Mouse (Mus musculus) ovary, postnatal 14 days (tissue): ENCODE data around the gene Elob.

ENCODE experiments used
- DNase-seq: peaks from one replicate; pipeline ENCODE4 v3.0.0; 2022; ENCODE audit warnings: low spot score

Gene Elob

DNA sequence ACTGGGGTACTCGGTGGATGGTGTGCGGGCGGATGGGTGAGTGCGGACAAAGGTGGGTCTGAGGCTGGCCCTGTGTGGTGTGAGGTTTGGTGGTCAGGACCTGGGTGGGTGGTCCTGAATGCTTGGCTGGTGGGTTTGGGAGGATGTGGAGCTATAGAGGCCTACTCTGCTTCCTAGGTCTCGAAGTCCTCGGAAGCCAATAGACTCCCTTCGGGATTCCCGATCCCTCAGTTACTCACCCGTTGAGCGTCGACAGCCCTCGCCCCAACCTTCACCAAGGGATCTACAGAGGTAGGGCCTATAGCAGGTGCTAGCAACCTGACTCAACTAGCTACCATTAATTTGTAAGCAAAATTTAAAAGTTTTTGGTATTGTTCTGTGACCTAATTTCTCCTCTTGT is 5.3 kb downstream of the Elob start:
- DNase-seq: no peak

DNA sequence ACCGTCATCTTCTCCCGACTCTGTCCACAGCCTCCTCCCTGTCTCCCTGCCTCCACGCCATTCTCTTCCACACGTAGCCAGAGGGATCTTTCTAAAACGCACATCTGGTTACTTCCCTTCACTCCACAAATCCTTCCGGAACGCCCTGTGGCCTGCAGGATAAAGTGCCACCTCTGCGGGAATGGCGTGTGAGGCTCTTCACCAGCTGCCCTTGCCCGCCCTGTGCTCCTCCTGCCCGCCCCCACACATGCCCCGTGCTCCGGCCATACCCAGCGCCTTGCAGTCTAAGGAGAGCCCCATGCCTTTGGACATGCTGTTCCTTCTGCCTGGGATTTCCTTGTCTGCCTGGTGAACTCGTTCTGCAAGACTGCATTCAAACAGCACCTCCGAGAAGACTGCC is 5.9 kb downstream of the Elob start:
- DNase-seq: no peak

DNA sequence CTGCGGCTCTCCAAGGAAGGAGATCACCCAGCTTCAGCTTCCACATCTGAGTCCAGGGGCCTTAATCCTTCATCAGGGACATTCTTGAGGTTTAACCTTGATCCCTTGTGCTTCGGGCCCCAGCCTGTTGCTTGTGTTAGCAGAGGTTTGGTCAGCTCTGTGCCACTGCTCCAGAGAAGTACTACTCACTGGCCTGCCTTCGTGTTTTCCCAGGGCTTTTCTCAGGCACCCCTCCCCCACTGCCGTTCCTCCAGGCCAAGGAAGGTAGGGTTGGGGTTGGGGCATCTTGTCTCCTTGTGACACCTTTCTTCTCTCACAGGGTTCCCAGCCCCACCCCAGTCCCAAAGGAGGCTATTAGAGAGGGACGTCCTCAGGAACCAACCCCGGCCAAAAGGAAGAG is 6.8 kb downstream of the Elob start:
- no peak for DNase-seq

DNA sequence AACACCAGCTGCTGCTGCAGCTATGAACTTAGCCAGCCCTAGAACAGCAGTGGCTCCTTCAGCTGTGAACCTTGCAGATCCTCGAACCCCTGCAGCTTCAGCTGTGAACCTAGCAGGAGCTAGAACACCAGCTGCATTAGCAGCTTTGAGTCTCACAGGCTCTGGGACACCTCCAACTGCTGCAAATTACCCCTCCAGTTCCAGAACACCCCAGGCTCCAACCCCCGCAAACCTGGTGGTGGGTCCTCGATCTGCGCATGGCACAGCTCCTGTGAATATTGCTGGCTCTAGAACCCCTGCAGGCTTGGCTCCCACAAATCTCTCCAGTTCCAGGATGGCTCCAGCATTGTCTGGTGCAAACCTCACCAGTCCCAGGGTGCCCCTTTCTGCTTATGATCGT is 8.2 kb downstream of the Elob start:
- no peak for DNase-seq

DNA sequence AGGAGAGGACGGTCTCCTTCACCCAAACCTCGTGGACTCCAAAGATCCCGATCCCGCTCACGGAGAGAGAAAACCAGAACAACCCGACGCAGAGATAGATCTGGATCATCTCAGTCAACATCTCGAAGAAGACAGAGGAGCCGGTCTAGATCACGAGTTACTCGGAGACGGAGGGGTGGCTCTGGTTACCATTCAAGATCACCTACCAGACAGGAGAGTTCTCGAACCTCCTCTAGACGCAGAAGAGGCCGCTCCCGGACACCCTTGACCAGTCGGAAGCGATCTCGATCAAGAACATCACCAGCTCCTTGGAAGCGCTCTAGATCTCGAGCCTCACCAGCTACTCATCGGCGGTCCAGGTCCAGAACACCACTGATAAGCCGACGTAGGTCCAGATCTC is 9.7 kb downstream of the Elob start:
- DNase-seq: no peak

DNA sequence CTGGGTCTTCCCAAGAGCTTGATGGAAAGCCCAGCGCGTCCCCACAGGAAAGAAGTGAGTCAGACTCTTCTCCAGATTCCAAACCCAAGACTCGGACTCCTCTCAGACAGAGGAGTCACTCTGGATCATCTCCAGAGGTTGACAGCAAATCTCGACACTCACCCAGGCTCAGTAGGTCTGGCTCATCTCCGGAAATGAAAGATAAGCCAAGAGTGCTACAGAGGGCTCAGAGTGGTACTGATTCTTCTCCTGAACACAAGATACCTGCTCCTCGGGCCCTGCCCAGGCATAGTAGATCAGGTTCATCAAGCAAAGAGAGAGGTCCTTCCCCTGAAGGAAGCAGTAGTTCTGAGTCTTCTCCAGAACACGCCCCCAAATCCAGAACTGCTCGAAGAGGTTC is 10.4 kb downstream of the Elob start:
- DNase-seq: no peak

DNA sequence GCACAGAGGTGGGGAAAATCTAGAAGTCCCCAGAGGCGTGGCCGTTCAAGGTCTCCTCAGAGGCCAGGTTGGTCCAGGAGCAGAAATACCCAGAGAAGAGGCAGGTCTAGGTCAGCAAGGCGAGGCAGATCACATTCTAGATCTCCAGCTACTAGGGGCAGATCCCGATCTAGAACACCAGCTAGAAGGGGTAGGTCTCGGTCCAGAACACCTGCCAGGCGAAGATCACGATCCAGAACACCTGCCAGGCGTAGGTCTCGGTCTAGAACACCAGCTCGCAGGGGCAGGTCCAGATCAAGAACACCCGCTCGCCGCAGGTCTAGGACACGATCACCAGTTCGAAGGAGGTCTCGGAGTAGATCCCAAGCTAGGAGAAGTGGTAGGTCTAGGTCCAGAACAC is 13.3 kb downstream of the Elob start:
- DNase-seq: no peak

DNA sequence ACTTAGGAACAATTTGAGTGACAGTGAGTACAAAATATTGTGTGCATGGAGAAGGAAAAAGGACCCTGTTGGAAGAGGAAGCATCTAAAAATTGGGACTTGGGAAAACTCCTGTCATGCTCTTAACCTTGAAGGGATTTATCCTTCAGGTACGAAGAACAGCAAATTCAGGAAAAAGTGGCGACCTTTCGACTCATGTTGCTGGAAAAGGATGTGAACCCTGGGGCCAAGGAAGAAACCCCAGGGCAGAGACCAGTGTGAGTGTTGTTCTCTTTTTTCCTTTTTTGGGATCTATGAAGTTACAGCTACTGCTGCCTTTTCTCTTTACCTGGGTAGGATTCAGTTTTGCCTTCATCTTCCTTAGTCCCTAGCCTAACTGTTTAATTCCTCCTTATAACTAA is 21.0 kb downstream of the Elob start:
- DNase-seq: no peak

DNA sequence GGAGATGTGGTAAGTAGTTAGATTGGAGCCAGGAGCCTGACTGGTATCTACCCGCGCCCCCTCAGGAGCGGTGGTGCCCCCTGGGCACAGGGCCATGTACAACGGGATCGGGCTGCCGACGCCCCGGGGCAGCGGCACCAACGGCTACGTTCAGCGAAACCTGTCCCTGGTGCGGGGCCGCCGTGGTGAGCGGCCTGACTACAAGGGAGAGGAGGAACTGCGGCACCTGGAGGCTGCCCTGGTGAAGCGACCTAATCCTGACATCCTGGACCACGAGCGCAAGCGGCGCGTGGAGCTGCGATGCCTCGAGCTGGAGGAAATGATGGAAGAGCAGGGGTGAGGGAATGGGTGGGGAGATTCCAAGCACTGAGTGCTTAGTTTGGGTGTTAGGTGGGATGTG is 22.1 kb downstream of the Elob start:
- DNase-seq: no peak

DNA sequence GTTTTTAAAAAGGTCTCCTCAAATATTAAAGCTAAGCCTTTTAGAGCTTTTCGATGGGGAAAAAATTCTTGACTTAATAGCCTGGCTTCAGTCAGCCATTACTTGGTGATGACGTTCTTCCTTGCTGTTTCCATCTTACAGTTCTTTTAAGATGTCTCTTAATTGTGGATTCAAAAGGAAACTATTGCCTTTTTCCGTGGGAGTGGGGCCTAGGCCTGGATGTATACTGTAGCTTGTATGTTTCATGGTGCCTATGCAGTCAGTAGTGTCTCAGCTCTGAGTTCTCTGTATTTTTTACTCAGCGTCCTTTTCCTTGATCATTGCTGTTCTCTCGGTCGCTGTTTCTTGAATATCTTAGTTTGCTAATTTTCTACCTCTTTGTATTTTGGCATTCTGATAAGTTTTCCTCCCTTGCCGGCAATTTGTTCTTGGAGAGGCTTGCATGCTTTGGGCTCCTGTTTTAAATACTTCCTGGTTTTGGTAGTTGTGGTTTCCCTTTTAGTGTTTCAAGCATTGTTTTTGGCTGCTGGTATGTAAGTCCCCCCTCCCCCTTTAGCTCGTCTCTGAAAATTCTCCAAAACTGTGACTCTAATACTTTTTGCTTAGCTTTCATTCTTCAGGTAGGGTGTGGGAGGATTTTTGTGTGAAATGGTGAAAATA is 24.4 kb downstream of the Elob start:
- DNase-seq: no peak

DNA sequence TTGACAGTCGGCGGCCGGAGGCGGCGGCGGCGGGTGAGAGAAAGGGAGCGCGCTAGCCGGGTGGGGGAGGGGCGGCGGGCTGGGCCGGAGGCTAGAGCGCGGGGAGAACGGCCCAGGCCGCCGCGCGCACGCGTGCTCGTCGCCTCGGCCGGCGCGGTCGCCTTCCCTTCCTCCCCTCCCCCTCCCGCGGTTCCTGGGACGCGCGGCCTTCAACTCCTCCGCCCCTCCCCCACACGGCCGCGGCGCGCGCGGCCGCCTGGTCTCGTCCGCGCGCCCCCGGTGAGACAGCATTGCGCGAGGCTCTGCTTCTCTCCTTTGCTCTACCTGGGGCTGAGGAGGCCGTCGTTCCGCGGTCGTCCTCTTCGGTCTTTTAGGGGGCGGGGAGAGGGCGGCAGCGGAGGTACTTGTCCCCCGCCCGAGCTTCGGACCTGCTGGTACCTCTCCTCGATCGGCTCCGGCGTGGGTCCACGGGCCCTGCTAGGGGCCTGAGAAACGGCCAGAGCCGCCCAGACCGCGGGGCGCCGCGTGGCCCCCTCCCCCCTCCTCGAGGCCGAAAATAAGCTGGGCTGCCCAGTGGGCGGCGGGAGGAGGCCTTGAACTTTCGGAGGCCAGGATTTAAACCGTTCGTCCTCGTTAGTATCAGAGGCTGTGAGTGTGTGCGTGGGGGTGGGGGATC is 25.4 kb downstream of the Elob start:
- DNase-seq: peak; percentile 52

DNA sequence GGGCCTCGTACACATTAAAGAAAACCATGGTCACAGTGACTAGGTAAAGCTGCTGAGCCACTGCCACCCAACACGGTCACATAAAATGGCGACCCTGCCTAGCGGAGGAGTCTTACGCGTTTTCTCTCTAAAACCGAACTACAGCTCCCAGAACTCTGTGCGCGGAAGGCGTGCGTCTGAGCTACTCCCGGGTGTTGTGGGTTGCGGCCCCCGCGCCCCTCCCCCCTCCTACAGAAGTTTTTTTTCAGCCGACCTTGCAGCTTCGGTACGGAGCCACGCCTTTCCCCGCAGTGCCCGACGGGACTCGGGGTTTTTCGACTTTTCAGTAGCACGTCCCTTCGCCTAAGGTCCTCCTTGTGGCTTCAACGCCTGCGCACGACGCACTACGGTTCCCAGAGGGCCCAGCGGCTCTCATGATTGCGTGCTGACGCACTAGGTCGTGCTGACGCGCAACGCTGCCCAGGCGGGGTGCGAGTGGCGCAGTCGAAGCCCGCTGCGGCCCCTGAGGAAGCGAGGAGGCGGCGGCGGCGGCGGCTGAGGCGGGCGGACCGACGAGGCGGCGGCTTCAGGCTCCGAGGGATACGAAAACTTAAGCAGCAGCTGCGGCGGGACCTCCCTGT is 26.1 kb downstream of the Elob start:
- peak; percentile 86 for DNase-seq

DNA sequence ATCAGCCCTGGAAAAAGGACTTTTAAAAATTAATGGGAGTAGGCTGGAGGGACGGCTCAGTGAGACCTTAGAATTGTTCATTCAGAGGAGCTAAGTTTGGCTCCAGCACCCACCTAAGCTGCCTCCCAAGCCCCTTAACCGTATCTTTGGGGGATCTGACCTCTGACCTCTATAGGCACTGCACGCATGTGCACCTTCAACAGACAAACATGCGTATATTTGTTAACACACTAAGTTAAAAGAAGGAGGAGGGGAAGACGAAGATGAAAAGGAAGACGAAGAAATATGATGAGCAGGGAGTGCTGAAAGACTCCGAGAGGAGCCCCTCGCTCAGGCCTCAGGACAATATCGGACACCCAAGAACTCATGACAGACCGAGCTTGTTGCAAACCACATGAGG is 27.3 kb downstream of the Elob start:
- DNase-seq: no peak

DNA sequence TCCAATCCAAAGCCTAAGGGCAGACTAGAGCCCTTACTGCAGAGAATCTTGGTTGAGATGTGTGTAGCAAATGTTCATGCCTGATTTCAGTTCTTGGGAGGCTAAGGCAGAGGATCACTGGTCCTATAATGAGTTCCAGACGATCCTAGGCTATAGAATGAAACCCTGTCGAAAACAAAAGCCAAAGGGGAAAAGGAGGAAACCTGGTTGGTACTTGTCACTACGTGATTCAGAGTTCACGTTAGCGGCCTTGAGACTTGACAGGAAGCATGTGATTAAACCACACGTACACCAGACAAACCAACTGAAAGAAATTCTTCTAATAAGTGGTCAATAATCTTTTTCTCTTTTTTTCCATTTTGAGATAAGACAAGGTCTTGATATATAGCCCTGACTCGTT is 31.6 kb downstream of the Elob start:
- DNase-seq: no peak

DNA sequence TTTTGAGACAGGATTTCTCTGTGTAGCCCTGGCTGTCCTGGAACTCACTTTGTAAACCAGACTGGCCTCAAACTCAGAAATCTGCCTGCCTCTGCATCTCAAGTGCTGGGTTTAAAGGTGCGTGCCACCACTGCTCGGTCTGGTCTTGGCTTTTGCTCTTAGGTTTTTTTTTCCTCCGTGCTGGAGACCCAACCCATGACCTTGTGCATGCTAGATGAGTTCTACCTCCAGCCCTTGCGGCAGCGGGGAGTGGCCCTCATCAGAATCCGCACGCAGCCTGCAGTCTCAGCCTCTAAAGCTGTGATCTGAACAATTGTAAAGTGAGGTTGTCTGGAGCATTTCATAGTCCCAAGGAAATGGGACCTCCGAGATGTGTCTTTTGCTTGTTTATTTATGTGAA is 33.6 kb downstream of the Elob start:
- no peak for DNase-seq

DNA sequence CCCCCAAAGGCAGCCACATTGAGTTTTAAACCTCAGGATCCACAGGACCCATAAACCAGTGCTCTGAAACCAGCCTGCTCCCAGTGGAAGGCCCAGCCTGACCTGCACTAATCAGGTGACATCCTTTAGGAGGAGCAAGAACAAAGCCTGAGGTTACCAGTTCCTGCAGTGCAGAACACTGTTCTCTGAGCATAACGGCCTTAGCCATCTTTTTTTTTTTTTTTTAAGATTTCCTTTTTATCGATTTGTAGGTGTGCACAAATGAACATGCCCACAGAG is 37.9 kb downstream of the Elob start:
- DNase-seq: no peak

DNA sequence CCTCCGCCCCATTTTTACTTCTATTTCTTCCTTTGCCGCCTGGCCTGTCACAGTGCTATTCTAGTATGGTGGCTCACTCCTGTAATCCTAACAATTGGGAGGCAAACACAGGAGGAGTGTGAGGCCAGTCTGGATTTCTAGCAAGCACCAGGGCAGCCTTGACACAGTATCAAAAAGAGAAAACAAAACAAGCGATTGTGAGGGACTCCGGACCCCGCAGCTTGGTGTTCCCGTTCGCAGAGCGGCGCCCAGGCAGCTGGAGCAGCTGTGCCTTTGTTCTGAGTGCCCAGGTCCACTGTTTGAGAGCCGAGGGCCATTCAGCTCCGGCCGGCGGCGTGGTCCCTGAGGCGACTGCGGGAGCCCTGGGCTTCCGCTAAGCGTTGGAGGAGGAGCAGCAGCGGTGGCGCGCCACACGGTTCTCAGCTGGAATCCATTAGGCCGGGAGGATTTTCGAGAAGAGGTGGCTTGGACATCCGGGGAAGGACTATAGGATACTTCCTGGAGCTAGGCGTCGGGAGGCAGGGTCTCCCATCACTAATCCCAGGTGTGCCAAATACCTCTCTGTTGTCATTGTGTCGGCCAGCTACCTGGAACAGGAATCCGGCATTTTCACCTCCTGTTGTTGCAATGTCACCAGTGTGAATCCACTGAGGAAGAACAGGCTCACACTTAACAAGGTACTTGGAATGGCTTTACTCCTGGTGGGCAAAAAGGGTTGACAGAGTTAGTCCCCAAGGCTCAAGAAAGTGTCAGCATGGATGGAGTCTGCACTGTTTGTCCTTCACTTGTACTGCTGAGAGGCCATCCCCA is 38.5 kb downstream of the Elob start, which contains the start of gene Srrm2:
Gene Srrm2, plus strand, starts transcription at position 264 of the 810 bp plus-strand sequence.
- peak; percentile 52 for DNase-seq

DNA sequence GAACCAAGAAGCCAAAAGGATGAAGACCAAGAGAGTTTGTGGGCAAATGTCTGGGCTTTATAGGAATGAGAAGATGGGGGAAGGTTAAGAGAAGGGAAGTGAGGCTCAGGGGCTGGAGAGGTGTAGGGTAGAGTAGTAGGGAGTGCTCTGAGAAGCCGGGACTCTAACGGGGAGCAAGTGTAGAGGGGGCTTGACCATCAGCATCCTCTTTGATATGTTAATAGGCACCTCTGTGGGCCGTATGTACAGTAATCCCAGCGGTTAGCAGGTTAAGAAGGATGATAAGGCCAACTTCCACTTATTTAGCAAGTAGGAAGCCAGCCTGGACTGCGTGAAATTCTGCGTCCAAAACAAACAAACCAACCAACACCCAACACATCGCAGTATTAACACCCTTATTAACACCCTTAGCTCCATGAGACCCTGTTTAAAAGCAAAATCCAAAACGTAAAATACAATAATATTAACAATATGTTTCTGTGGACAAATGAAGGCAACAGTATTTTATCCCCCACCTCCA is 39.1 kb downstream of the Elob start:
- no peak for DNase-seq

DNA sequence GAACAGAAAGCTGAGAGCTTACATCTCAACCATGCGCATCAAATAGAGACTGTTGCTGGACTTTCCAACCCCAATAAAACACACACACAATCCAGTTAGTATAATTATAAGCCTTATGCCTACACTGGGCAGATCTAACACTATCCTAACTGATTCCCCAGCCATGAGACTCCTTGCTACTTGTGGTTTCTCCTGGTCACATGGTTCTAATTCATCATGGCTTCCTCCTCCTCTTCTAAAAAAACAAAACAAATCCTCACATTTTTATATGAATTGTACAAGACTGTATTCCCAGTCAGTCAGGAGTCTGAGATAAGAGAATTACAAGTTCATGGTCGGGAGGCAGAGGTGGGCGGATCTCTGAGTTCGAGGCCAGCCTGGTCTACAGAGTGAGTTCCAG is 40.0 kb downstream of the Elob start:
- DNase-seq: no peak

DNA sequence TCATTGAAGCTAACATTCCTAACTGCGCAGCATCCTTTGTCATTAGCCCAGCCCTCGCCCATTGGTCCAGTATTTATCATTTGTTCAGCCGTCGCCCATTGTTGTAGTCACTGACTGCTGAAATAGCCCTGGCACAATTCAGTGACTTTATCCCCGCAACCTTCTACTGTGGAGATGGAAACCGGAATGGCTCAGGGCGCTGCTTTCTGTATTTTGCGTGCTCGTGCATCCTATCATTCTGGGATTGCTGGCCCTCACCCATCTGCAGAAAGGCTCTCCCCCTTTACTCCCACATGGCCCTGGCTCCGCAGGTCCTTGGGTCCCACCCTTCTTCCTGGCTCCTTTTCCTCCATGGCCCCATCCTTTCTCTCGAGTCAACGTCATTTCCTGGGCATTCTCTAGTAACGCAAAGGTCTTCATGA is 42.4 kb downstream of the Elob start:
- no peak for DNase-seq

DNA sequence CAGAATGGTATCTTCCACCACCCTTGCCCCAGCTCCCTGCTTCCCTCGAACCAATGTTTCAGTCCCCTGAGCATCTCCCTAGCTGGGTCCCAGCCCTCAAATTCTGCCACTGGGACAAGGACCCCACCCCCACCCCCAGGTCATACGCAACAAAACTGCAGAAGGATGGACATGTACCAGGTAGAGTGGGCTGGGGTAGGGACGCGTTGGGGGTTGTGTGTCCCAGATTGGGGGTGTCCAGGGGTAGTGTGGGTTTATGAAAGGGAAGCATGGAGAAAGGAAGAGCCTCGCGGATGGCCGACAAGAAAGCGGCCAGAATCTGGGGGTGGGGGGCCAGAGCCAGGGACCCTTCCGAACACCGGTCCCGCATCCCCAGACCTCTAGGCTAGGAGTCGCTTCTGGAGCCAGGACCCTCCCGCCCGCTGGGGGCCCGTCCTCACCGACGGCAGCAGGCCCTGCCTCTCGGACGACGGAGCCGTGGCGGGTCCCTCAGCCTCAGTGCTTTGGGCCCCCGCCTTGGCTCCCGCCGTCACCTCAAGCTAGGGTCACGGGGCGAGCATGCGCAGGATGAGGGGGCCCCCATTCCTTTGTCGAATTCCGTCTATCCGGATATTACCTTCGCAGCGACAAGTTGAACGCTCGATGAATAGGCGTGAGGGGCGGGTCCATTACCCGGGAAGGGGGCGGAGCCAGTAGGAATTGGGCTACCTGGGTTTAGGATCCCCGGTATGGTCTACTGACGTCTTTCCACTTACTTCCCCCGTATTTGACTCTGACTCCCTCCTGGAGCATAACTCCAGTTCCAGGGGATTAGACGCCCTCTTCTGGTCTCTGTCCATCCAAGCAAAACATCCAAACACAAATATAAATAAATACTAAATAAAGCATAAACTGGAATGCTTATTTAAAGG is 43.1 kb downstream of the Elob start, which contains the start of gene Flywch2:
Gene Flywch2, minus strand, starts transcription at position 521 of the 911 bp plus-strand sequence.
- peak; percentile 68 for DNase-seq

DNA sequence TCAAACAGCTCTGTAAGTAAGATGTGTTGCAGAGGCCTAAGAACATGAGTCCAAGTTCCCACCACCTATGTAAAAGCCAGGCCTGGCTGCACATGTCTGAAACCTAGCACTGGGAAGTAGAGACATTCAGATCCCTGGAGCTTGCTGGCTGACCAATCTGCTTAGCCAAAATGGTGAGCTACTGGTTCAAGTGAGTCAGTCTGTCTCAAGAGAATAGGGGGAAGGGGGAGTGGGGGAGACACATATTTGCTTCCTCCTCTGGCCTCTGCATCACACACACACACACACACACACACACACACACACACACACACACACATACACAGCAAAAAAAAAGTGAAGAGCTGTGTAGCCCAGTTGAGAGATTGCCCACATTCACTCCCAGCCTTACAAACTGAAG is 45.6 kb downstream of the Elob start:
- no peak for DNase-seq
